Mouse (Mus musculus): ENCODE data around the gene Gpatch3.

Gene Gpatch3

DNA sequence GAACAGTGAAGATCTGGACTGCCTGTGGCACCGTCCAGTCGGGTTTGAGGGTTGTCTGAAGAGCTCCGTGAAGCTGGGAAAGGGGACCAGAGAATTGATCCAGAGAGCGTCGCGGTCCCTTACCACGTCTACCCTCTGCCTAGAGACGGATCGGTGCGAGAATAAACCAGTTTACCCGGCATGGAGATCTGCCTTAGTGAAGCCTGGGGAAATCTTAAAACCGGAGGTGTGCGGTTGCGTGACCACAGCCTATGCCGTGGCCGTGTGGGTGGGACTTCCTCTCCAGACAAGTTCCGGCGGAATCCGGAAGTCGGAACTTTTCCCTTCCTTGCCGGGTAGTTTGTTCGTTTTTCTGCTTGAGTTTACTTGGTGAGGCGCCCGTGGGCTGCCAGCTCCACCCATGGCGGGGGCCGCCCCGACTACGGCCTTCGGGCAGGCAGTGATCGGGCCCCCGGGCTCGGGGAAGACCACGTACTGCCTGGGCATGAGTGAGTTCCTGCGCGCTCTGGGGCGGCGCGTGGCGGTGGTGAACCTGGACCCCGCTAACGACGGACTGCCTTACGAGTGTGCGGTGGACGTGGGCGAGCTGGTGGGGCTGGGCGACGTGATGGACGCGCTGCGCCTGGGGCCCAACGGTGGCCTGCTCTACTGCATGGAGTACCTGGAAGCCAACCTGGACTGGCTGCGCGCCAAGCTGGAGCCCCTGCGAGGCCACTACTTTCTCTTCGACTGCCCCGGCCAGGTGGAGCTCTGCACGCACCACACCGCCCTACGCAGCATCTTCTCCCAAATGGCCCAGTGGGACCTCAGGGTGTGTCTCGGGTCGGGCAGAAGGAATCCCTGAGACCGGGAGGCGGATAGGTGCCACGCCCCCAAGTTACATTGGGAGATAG lies 9.8 kb downstream of the Gpatch3 start, which contains the start of gene Gpn2:
TSS of gene Gpn2 (plus strand) at position 304 of the 893 bp plus-strand sequence.
- peak; percentile 83 for DNase-seq (ENCODE audit: low spot score)

DNA sequence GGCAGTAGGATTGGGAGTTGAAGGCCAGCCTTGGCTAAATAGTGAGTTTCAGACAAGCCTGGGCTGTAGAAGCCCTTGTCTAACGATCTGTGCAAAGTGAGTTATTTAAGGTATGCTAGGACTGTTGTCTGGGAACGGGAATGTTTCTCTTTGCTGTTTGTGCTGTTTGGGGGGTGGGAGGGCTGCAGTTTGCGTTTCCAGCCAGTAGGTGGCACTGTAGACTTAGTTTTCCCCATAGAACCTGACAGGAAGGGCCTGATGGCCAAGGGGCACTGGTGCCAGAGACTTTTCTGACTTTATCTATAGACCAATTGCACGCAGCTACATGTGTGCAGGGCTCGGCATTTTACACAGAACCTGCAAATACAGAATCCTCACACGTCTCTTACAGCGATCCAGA lies 18.0 kb downstream of the Gpatch3 start:
- peak; percentile 78 for DNase-seq (ENCODE audit: low spot score)

DNA sequence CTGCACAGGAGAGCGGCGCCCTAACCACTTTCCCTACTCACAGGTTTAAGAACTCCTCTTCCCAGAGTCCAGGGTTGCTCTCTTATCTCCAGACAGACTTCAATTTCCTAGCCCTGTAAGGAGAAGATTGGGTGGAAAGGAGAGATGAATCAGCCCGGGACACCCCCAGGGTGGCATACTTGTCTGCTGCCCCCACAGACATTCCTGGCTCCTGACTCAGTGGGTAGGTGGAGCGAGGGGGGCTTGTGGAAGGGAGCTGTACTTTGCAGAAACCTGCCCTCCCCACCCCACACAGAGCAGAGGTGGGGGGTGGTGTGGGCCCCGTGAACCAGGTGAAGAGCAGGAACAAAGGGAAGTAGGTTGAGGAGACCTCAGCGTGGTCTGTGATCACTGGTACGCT lies 21.0 kb downstream of the Gpatch3 start:
- DNase-seq (ENCODE audit: low spot score) = no peak

DNA sequence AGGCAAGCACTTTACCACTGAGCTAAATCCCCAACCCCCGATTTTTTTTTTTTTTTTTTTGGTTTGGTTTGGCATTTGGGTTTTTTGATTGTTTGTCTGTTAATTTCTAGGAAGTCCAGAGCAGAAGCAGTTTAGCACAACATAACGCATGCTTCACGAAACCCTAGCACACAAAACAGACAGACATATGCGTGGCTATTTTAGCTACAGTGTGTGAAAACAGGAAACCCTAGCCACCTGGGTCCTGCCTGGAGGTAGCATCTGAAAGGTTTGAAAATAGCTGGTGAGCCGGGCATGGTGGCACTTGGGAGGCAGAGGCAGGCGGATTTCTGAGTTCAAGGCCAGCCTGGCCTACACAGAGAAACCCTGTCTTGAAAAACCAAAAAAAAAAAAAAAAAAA lies 21.5 kb downstream of the Gpatch3 start:
- no peak for DNase-seq (ENCODE audit: low spot score)

DNA sequence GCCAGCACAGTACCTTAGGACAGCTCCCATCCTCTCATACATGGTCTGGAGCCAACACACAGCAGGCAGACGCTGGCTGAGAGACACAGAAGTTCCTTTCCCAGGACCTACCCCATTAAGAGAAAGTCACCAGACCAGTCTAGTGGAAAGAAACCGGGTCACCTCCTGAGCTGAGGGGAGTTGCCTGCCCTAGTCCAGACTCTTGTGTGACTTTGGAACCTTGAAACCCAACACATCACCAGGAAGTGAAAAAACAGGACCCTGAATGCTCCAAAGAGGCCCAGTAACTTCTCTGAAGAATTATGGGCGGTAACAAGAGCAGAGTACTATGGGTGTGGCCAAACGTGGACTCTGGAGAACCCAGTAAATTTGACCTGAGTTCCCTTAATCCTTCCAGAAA lies 24.1 kb downstream of the Gpatch3 start:
- DNase-seq (ENCODE audit: low spot score) = no peak

DNA sequence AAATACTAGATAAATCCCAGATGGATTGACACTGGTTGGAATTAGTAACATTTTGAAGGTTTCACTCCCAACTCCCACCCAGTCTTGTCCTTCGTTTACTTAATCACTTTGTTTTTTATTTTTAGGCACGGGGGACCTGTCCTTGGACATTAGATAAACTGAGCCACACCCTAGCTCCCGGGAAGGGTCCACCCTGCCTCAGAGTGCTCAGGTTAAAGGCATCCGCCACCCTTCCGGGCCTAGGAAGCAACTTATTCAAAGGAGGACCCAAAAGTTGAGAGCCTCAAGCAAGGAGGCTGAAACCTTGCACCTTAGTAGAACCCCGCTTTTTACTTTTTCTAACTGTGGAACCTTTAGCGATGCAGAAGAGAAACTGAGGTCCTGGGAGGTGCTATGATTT lies 24.6 kb downstream of the Gpatch3 start:
- DNase-seq (ENCODE audit: low spot score) = no peak

DNA sequence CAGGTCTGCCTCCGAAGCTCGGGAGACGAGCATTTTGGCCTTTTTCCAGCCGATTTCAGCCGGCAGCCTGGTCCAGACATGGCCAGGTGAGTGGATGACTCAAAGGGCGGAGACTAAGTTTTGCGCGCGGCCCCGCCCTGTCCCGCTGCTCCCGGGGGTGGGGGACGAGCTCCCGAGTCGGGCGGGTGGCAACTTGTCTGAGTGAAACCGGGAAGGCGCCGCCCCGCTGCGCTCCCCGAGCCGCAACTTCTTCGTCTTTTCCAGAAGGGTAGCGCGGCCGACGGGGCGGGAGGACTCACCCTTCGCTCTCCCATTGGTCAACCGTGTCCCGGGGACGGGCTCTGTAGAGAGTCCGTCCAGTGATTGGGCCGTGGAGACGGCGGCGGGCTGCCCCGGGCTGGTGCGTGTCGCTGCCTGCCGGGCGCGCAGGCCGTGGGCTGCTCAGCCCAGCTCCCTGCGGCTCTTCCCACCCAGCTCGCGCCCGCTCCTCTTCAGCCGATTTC lies 25.1 kb downstream of the Gpatch3 start:
- peak; percentile 88 for DNase-seq (ENCODE audit: low spot score)

DNA sequence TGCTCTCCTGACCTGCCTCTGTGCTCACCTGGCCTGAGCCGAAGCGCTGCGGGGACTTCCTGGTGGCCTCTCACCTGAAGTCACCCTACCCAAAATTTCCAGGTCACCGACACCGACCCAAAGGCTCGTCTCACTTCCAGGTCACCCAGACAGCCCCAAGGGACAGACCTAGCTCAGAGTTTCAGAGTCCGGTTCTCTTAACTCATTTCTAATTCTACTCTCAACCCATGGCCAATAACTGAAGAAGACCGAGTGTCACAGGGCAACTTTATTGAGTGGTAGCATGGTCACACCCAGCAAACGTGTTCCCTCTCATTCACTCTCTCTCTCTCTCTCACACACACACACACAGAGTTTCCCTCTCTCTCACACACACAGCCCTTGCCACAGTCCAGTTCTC lies 25.8 kb downstream of the Gpatch3 start:
- DNase-seq (ENCODE audit: low spot score) = no peak

DNA sequence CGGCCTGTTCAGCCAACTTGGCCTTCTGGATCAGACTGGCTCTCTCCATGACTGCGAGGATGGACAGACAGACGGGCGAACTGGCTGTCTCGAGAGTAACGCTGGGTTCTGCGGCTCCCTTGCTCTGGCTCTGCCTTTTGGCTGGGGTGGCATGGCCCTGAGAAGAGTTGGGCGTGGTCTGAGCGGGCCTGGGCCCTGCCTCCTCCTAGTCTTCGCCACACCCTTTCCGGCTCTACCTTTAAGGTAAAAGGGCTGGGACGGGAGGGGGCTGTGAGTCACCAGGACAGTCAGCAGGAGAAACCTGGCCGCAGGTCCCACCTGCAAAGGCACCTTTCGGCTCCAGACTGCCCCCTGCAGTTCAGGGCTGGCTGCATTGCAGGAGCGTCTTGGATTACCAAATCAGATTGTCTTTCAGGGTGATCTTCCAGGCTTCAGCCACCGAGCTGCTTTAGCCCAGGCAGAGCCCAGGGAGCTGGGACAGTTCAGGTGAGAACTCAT lies 27.2 kb downstream of the Gpatch3 start, which contains the start of gene Sfn:
TSS of gene Sfn (minus strand) at position 448 of the 498 bp plus-strand sequence.
- peak; percentile 79 for DNase-seq (ENCODE audit: low spot score)

DNA sequence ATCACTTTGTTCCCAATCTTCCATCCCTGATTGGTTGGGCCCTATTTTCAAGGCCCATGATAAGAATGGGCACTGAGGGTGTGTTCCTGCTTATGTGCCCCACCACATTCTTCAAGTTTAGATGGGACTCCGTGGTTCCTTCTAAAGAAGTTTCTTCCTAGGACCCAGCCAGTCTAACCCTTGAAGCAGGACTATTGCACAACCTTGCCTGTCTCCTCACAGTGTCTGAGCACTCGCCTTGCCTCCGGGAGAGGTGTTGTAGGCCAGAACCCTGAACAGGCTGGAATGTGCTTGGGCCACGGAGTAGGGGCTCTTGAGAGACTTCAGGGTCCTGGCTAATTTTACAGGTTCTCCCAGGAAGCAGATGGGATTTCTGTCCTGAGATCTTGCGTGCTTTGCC lies 28.5 kb downstream of the Gpatch3 start:
- DNase-seq (ENCODE audit: low spot score) = no peak

DNA sequence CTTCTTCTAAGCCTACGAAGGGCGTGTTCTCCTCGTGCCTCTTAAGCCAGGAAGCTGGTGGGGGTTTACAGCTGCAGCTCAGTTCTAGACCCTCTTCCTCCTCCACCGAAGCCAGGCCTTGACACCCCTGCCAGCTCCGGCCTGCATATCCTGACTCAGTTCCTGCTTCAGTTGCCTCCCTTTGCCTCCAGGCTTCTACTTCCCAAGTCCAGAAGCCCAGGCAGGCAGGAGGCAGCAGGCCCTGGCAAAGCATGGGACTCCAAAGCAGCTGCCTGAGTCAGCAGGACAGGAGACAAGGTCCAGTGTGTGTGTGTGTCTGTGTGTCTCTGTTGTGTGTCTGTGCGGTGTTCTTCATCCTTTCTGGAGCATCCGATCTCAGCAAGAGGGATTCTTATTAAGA lies 29.6 kb downstream of the Gpatch3 start:
- DNase-seq (ENCODE audit: low spot score) = no peak

DNA sequence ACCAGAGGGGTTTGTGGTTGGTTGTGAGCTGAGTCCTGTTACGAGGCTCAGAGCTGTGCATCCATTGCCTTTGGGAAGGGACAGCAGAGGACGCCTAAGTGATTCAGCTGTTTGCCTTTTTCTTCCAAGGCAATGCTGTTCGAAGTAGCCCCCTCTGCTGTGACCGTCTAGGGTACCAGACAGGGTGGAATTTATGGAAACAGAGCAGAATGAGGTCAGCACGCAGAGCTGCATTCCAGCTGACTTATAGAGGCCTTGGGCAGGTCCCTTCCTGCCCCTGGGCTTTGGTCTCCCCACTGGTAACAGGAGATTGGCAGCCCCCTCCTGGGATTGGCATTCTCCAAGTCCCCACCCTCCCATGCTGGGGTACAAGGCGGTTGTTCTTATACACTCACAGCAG lies 30.3 kb downstream of the Gpatch3 start:
- DNase-seq (ENCODE audit: low spot score) = no peak

DNA sequence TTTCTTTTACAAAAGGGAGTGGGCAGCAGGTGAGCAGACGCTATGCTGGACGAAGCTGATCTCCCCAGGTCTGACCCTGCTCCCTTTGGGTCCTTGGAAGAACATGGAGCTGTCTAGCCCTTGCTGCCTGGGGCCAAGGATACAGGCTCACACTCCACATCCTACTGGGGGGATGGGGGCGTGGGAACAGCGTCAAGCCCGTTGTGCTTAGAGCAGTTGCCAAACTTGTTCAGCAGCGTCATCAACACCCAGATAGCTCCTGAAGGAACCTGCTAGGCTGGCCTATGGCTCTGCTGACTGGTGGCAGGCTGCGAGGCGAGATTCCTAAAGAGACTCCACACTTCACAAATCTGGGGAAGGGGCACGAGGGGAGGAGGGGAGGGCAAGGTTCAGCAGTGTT lies 30.8 kb downstream of the Gpatch3 start:
- DNase-seq (ENCODE audit: low spot score) = no peak

DNA sequence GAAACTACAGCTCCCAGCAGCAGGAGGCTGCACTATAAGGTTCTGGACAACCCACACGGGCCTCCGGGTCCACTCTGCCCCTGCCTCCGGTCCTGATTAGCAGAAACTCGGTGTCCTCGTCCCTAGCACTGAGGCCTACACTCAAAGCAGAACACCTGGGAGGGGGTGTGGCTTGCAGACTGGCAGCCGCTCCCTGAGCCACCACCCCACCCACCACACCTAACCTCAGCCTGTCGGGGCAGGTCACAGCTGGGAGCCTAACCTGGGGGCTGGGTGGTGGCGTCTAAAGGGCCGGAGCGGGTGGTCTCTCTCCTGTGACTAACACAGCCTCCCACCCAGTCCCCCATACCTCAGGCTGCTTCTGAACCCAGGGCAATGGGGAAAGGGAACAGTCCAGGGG lies 32.7 kb downstream of the Gpatch3 start:
- DNase-seq (ENCODE audit: low spot score) = no peak

DNA sequence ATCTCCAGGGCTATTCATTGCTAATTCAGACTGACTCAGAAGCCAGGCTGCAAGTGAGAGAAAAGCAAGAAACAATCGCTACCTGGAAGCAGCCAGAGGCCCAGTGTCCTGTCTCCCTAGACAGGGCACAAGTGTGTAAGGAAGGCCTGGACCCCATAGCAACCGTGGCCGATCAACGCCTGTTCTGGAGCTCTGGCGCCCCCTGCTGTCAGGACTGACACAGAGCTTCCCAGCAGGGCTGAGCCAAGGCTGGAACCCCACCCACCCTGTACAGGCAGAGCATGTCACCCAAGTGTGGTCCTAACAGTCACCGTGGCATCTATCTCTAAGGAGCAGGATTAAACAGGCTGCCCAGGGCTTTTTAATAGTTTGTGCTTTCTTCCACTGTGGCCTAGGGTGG lies 35.2 kb downstream of the Gpatch3 start:
- DNase-seq (ENCODE audit: low spot score) = peak; percentile 94

DNA sequence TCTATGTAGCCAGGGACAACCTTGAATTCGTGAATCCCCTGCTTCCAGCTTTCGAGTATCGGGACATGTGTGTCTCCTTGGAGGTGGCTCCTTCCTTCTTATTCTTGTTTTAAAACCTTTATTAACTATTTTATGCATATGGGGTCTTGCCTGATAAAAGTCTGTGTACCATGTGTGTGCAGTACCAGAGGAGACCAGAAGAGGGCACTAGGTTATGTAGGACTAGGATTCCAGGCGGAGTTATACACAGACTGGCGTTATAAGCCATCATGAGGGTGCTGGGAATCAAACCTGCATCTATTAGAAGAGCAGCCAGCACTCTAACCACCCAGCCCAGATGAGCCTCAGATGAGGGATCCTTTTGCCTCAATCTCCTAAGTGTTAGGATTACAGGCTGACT lies 37.3 kb downstream of the Gpatch3 start:
- DNase-seq (ENCODE audit: low spot score) = no peak

DNA sequence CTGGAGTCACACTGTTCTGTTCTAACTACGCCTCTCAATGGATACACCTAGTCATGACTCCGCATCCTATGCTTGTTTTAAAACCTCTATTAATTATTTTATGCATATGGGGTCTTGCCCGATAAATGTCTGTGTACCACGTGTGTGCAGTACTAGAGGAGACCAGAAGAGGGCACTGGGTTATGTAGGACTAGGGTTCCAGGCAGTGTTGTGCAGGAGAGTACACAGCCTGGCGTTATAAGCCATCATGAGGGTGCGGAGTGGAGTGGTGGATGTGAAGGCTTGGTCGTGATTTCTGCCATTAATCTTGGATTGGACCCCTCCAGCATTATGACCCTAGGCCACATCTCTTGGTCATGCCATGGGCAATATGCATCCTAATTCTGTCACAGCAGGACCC lies 37.9 kb downstream of the Gpatch3 start:
- no peak for DNase-seq (ENCODE audit: low spot score)

DNA sequence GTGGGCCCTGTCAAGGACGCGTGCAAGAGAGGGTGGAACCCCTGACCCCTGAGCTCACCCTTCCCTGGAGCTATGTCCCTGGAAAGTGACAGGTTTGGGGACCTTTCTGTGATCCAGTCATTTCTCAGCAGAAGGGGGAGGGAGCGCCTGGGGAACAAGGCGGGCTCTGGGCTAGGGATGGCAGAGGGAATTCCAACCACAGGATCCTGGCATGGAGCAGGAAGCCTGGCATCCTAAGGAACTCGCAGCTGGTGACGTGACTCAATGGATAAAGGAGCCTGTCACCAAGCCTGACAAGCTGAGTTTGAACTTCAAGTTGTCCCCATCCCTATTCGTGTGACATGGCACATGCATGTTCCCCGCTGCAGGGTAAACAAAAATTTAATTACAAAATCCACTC lies 38.5 kb downstream of the Gpatch3 start:
- DNase-seq (ENCODE audit: low spot score) = no peak

DNA sequence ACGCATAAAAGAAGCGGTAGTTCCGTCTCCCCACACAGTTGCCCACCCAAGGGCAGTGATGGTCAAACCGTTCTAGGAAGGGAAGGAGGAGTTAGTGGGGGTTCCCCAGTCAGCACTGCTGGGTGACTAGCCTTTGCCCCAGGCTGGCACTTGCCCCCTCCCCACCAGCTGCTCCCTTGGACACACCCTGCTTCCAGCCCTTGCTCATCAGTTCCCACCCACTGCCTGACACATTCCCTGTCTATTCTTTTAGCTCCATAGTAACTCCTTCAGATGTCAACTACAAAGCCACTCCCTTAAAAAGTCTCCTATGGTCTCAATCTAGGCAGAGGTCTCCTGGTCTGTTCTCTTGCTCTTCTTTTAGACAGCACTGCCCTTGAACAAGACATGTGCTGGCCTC lies 39.3 kb downstream of the Gpatch3 start:
- DNase-seq (ENCODE audit: low spot score) = no peak

DNA sequence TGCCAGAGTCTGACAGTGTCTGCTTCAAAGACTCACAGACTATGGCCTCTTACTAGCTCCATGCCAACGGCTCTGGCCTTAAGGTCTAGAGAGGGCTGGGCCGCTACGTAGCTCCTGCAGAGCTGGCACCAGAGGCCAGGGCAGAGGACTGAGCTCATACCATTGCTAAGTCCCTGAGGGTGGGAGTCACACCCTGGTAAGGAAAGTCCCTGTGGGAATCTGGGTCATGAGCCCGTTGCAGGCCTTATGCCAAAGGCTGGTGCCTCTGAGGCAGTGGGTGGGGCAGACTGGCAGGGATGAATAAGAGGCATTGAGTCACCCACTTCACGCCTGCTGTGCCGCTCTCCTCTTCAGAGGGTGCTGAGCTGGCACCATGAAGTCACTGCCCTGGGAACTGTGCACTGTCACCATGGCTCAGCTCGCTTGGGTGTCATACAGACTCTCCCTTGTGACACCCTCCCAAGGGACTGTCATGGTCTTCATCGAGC lies 39.8 kb downstream of the Gpatch3 start:
- no peak for DNase-seq (ENCODE audit: low spot score)

DNA sequence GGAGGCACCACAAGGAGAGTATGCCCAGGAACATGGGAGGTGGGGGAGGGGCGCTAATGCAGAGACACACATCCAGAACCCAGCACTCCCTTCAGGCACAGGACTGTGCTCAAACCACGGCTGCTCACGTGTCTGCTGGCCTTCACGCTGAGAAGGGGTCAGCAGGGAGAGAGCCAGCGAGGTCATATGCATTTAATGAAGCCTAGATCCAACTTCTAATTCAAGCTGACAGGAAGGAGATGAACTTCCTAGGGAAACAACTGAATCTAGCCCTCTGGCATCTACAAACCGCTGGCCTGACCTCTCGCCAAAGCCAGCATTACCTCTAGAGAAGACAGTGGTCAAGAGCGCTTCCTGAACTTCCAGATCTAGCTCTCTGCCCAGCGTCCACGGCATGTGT lies 40.9 kb downstream of the Gpatch3 start:
- DNase-seq (ENCODE audit: low spot score) = no peak

DNA sequence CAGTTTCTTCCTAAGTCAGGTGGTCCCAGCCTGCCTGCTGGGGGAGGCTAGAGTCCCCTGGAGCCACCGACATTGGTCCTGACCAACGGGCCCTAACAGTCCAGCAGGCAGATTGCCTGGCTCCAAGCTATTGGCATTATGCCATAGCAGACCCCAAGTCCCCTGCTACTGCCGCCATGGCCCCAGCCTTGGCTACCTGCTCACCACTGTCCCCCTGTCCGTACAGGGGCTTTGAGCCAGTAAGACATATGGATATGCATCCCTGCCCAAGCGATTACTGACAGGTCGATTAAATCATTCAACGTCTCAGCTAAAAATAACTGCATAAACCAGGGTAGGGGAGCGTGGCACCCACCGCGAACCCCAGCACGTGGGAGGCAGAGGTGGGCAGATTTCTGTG lies 43.4 kb downstream of the Gpatch3 start:
- DNase-seq (ENCODE audit: low spot score) = no peak

DNA sequence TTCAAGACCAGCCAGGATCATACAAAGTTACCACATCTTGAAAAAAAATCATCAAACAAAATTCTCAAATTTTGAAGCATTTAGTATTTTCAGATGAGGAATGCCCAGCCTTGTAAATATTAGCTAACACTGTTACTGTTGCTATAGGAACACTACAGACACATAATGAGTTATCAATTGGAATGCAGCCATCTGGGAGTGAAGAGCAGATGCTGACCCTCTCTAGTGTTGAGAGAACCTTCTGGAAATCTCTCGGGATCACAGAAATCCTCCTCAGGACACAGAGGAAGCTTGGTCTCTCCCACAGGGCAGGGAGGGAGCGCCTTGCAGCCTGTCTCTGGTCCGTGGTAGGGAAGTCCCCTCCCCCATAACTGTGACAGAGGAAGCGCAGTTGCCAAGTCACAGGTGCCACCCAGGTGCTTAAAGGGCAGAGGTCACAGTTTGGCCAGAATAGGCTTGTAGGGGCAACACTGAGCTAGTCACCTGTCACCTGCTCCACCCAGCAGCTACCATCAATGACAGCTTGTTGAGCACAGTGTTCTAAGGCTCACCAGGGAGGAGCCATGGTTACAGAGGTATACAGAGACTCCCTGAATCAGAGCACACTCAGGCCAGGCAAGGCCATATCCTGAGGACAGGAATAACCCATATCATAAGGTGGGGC lies 45.1 kb downstream of the Gpatch3 start:
- no peak for DNase-seq (ENCODE audit: low spot score)

All from testis, postnatal 10 days (tissue).